Mouse (Mus musculus): ENCODE data around the gene Taf3. TPM values are rescaled to one million over a fixed set of nuclear protein-coding genes. Genes with fewer than 3 reads are reported as not detected.

Gene Taf3
- polyA plus RNA-seq, 1 experiment = 6.9 TPM

GRCm38 (mm10) chr2:10049456-10049855 is 1.1 kb upstream of the Taf3 start:
- WGBS = 11% methylated on average over 10 of the region's 10 CpGs
- H3K36me3 ChIP-seq (ENCODE audit: control insufficient read depth, insufficient read depth, low read length) = peaks cover 2% of the 10 kb centered on the region; the same call in 1 of the 2 replicates
- no peaks in the 10 kb centered on the region; the same call in 1 of the 2 replicates for H3K4me1 ChIP-seq (ENCODE audit: control insufficient read depth, insufficient read depth, insufficient read length, low read length)
- TF ChIP-seq CTCF (IDR thresholded peaks at IDR 0.05; ENCODE audit: extremely low read depth, insufficient read length, insufficient replicate concordance, low read depth, low read length) (no peak), POLR2A (IDR thresholded peaks at IDR 0.05; ENCODE audit: low read depth, low read length) (no peak)
- no peak overlapping the region for H3K27ac ChIP-seq (ENCODE audit: insufficient read depth, low read depth, low read length)
- no peak overlapping the region for H3K4me3 ChIP-seq (ENCODE audit: low read depth, low read length)
- H3K27me3 ChIP-seq (ENCODE audit: control insufficient read depth, insufficient read depth, low read length) = no peaks in the 10 kb centered on the region

- TF ChIP-seq POLR2A (IDR thresholded peaks at IDR 0.05; ENCODE audit: low read depth, low read length) (no peak), CTCF (IDR thresholded peaks at IDR 0.05; ENCODE audit: extremely low read depth, insufficient read length, insufficient replicate concordance, low read depth, low read length) (peak; percentile 19; the same call in 1 of the 2 replicates)
- under 1% methylated on average over 47 of the region's 47 CpGs for WGBS
- Histone ChIP-seq H3K4me3 (ENCODE audit: low read depth, low read length) (peak overlapping the region; percentile 91), H3K27ac (ENCODE audit: insufficient read depth, low read depth, low read length) (no peak overlapping the region), H3K4me1 (ENCODE audit: control insufficient read depth, insufficient read depth, insufficient read length, low read length) (no peaks in the 10 kb centered on the region; the same call in 1 of the 2 replicates), H3K27me3 (ENCODE audit: control insufficient read depth, insufficient read depth, low read length) (no peaks in the 10 kb centered on the region), H3K36me3 (ENCODE audit: control insufficient read depth, insufficient read depth, low read length) (no peaks in the 10 kb centered on the region)
These were observed 499 bp downstream of the Taf3 start for GRCm38 (mm10) chr2:10047758-10048436.

- Histone ChIP-seq H3K4me3 (ENCODE audit: low read depth, low read length) (no peak overlapping the region), H3K4me1 (ENCODE audit: control insufficient read depth, insufficient read depth, insufficient read length, low read length) (peaks cover 4% of the 10 kb centered on the region; the same call in 1 of the 2 replicates), H3K36me3 (ENCODE audit: control insufficient read depth, insufficient read depth, low read length) (no peaks in the 10 kb centered on the region), H3K27me3 (ENCODE audit: control insufficient read depth, insufficient read depth, low read length) (no peaks in the 10 kb centered on the region), H3K27ac (ENCODE audit: insufficient read depth, low read depth, low read length) (no peak overlapping the region)
- WGBS = 87% methylated on average over 3 of the region's 3 CpGs
- TF ChIP-seq POLR2A (IDR thresholded peaks at IDR 0.05; ENCODE audit: low read depth, low read length) (no peak), CTCF (IDR thresholded peaks at IDR 0.05; ENCODE audit: extremely low read depth, insufficient read length, insufficient replicate concordance, low read depth, low read length) (no peak)
These were observed 13.4 kb downstream of the Taf3 start for GRCm38 (mm10) chr2:10034976-10035375.

GRCm38 (mm10) chr2:10033684-10034083 is 14.7 kb downstream of the Taf3 start:
- 50% methylated on average over 4 of the region's 4 CpGs for WGBS
- TF ChIP-seq POLR2A (IDR thresholded peaks at IDR 0.05; ENCODE audit: low read depth, low read length) (no peak), CTCF (IDR thresholded peaks at IDR 0.05; ENCODE audit: extremely low read depth, insufficient read length, insufficient replicate concordance, low read depth, low read length) (no peak)
- Histone ChIP-seq H3K4me1 (ENCODE audit: control insufficient read depth, insufficient read depth, insufficient read length, low read length) (peaks cover 4% of the 10 kb centered on the region; the same call in 1 of the 2 replicates), H3K36me3 (ENCODE audit: control insufficient read depth, insufficient read depth, low read length) (no peaks in the 10 kb centered on the region), H3K27me3 (ENCODE audit: control insufficient read depth, insufficient read depth, low read length) (no peaks in the 10 kb centered on the region), H3K27ac (ENCODE audit: insufficient read depth, low read depth, low read length) (no peak overlapping the region), H3K4me3 (ENCODE audit: low read depth, low read length) (no peak overlapping the region)

- no peak for TF ChIP-seq POLR2A (IDR thresholded peaks at IDR 0.05; ENCODE audit: low read depth, low read length)
- Histone ChIP-seq H3K4me1 (ENCODE audit: control insufficient read depth, insufficient read depth, insufficient read length, low read length) (no peaks in the 10 kb centered on the region), H3K4me3 (ENCODE audit: low read depth, low read length) (no peak overlapping the region), H3K36me3 (ENCODE audit: control insufficient read depth, insufficient read depth, low read length) (no peaks in the 10 kb centered on the region), H3K27me3 (ENCODE audit: control insufficient read depth, insufficient read depth, low read length) (no peaks in the 10 kb centered on the region), H3K27ac (ENCODE audit: insufficient read depth, low read depth, low read length) (no peak overlapping the region)
- 88% methylated on average over 7 of the region's 7 CpGs for WGBS
These were observed 18.6 kb downstream of the Taf3 start for GRCm38 (mm10) chr2:10029755-10030154.

GRCm38 (mm10) chr2:10024264-10024663 is 24.1 kb downstream of the Taf3 start:
- no peak for TF ChIP-seq POLR2A (IDR thresholded peaks at IDR 0.05; ENCODE audit: low read depth, low read length)
- TF ChIP-seq CTCF (IDR thresholded peaks at IDR 0.05; ENCODE audit: extremely low read depth, insufficient read length, insufficient replicate concordance, low read depth, low read length) = no peak
- Histone ChIP-seq H3K27me3 (ENCODE audit: control insufficient read depth, insufficient read depth, low read length) (no peaks in the 10 kb centered on the region), H3K4me1 (ENCODE audit: control insufficient read depth, insufficient read depth, insufficient read length, low read length) (no peaks in the 10 kb centered on the region; the same call in 1 of the 2 replicates), H3K27ac (ENCODE audit: insufficient read depth, low read depth, low read length) (no peak overlapping the region), H3K36me3 (ENCODE audit: control insufficient read depth, insufficient read depth, low read length) (no peaks in the 10 kb centered on the region), H3K4me3 (ENCODE audit: low read depth, low read length) (no peak overlapping the region)
- WGBS = 82% methylated on average over 6 of the region's 6 CpGs

- Histone ChIP-seq H3K27ac (ENCODE audit: insufficient read depth, low read depth, low read length) (no peak overlapping the region), H3K4me3 (ENCODE audit: low read depth, low read length) (no peak overlapping the region), H3K27me3 (ENCODE audit: control insufficient read depth, insufficient read depth, low read length) (no peaks in the 10 kb centered on the region), H3K36me3 (ENCODE audit: control insufficient read depth, insufficient read depth, low read length) (no peaks in the 10 kb centered on the region), H3K4me1 (ENCODE audit: control insufficient read depth, insufficient read depth, insufficient read length, low read length) (no peaks in the 10 kb centered on the region; the same call in 1 of the 2 replicates)
- no peak for TF ChIP-seq POLR2A (IDR thresholded peaks at IDR 0.05; ENCODE audit: low read depth, low read length)
- no peak for TF ChIP-seq CTCF (IDR thresholded peaks at IDR 0.05; ENCODE audit: extremely low read depth, insufficient read length, insufficient replicate concordance, low read depth, low read length)
- 90% methylated on average over 11 of the region's 11 CpGs for WGBS
These were observed 27.1 kb downstream of the Taf3 start for GRCm38 (mm10) chr2:10021296-10021695.
